Mouse (Mus musculus) fat pad, adult 2 months (tissue): ENCODE results near the gene Atf2.

ENCODE experiments used
- DNase-seq: peaks from one replicate; pipeline ENCODE4 v3.0.0-alpha.2; 2011; ENCODE audit warnings: low read depth, low spot score; ENCODE audit errors: extremely low read depth

Atf2 gene

GRCm38 (mm10) chr2:73779016-73779595 lies 113.3 kb downstream of the Atf2 start:
- no peak for DNase-seq

DNA sequence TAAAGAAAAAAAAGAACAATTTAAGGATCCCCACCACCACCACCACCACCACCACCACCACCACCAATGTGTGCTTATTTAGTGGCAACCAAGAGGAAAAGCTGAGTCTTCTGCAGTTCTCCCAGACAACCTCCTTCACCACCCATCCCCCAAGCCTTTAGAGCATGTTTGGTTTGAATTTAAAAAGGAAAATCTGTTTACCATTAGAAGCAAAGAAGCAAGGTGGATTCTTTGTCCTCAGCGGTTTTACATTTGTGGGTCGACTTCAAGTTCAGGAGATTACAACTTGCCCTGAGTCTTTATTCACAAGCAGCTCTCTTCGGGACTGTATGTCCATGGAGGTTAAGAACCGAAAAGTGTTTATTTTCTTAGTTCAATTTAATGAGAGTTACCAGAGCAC lies 115.5 kb downstream of the Atf2 start:
- no peak for DNase-seq

DNA sequence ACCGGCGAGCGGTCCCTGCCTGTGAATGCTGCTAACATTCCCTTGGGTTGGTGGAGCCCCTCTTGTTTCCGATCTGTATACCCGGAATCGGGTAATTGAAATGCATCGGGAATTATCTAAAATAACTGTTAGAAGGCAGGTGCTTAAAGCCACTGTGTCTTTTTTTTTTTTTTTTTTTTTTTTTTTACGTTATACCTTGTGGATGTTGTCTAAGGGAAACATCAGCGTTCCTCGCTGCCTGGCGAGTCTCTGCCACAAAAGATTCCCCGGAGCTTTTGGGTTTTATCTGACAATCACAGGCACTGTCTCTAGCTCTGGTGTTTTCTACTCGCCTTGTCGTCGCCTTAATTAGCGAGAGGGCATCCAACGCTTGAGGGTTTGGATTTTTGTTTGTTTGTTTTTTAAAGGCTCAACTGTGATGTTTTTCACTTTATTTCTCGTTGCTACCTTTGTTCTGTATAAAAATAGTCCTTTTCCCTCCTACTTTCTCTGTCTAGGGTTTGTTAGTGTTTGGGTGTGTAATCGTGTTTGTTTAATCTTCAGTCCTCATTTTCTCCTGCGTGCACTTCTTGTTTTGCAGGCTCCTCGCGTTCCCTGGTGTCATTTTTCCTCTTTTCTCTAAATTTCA lies 116.6 kb downstream of the Atf2 start:
- no peak for DNase-seq

GRCm38 (mm10) chr2:73774786-73775682 lies 117.4 kb downstream of the Atf2 start, which contains the start of gene Chn1:
TSS of gene Chn1 (minus strand) at chr2:73775346.
- DNase-seq, result no peak

DNA sequence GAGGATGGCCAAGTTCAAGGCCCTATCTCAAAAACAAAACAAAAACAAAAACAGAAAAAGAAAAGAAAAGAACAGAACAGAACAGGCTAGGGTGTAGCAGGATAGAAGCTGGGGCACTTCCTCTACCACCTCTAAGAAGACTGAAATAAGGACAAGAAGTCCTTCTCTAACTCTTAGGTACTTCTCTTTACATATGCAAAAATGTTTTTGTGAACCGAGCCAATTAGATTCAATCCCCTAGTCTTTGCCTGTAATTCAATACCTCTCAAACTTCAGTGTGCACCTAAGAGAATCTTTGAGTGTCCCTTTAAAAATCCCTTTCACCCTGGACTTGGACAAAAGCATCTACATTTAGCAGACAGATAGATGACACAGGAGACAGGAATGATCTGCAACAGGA lies 119.5 kb downstream of the Atf2 start:
- DNase-seq, result no peak

- no peak for DNase-seq
Observed at GRCm38 (mm10) chr2:73768669-73769068, 123.8 kb downstream of the Atf2 start.
